Mouse (Mus musculus) MEL (cell line): ENCODE data around the gene Kif28. TPM values are rescaled to one million over a fixed set of nuclear protein-coding genes. Genes with fewer than 3 reads are reported as not detected.

Source experiments
- DNase-seq: peaks from one replicate; pipeline ENCODE4 v3.0.0; 2011; ENCODE audit warnings: low read depth, low spot score
- H3K27ac ChIP-seq: 2 replicates; pipeline ENCODE4 v1.5.1; 2012; ENCODE audit warnings: low read depth, mild to moderate bottlenecking, control low read depth, low read length, moderate library complexity; ENCODE audit not compliant: control insufficient read depth
- H3K27me3 ChIP-seq, 2 experiments: fragments of 150-350 bp in 1 of 2; sonication (generic) in 1 of 2; 2 replicates each; pipeline ENCODE4 v1.6.1; 2012; ENCODE audit warnings: low read length in 2 of 2, mild to moderate bottlenecking in 2 of 2, improper control_type of control experiment in 1 of 2, moderate library complexity in 1 of 2; ENCODE audit not compliant: insufficient read depth in 2 of 2, control insufficient read depth in 1 of 2
- H3K36me3 ChIP-seq, 2 experiments: 2 replicates each; pipeline ENCODE4 v1.6.1; 2012 to 2014; ENCODE audit warnings: low read length in 2 of 2, improper control_type of control experiment in 1 of 2, inconsistent platforms in 1 of 2, mild to moderate bottlenecking in 1 of 2; ENCODE audit not compliant: insufficient read depth in 2 of 2, control insufficient read depth in 1 of 2
- H3K4me1 ChIP-seq, 2 experiments: fragments of 150-350 bp in 1 of 2; sonication (generic) in 1 of 2; 2 replicates each; pipeline ENCODE4 v1.6.1; 2012; ENCODE audit warnings: low read length in 2 of 2, improper control_type of control experiment in 1 of 2, mild to moderate bottlenecking in 1 of 2; ENCODE audit not compliant: insufficient read depth in 2 of 2, control insufficient read depth in 1 of 2
- H3K4me3 ChIP-seq, 2 experiments: fragments of 150-350 bp in 1 of 2; sonication (generic) in 1 of 2; 2 replicates each; pipeline ENCODE4 v1.5.1; 2012; ENCODE audit warnings: low read depth in 2 of 2, low read length in 2 of 2, mild to moderate bottlenecking in 2 of 2, moderate library complexity in 2 of 2, control low read depth in 1 of 2, improper control_type of control experiment in 1 of 2; ENCODE audit not compliant: control insufficient read depth in 1 of 2, insufficient read depth in 1 of 2
- H3K79me2 ChIP-seq: 2 replicates; pipeline ENCODE4 v1.6.1; 2012; ENCODE audit warnings: mild to moderate bottlenecking, low read length, moderate library complexity; ENCODE audit not compliant: control insufficient read depth, poor library complexity, insufficient read depth
- H3K9ac ChIP-seq: 2 replicates; pipeline ENCODE4 v1.6.1; 2012; ENCODE audit warnings: low read depth, mild to moderate bottlenecking, control low read depth, low read length, moderate library complexity; ENCODE audit not compliant: control insufficient read depth, poor library complexity, severe bottlenecking
- H3K9me3 ChIP-seq: fragments of 150-350 bp; sonication (generic); replicated peaks from 2 replicates; pipeline ENCODE4 v1.6.1; 2012; ENCODE audit warnings: mild to moderate bottlenecking, low read length, improper control_type of control experiment, moderate library complexity; ENCODE audit not compliant: insufficient read depth
- CHD2 ChIP-seq: IDR thresholded peaks from 2 replicates; pipeline ENCODE4 v1.6.1; 2011; ENCODE audit warnings: low read length, improper control_type of control experiment
- CTCF ChIP-seq, 3 experiments: IDR thresholded peaks in 2 of 3; conservative IDR thresholded peaks in 1 of 3; 2 replicates each; pipeline ENCODE4 v1.5.1; 2011 to 2012; ENCODE audit warnings: low read length in 3 of 3, low read depth in 2 of 3, mild to moderate bottlenecking in 2 of 3, improper control_type of control experiment in 1 of 3, inconsistent platforms in 1 of 3, mixed read lengths in 1 of 3, moderate library complexity in 1 of 3; ENCODE audit not compliant: control insufficient read depth in 1 of 3, insufficient read depth in 1 of 3, poor library complexity in 1 of 3, severe bottlenecking in 1 of 3
- E2F4 ChIP-seq: IDR thresholded peaks from 2 replicates; pipeline ENCODE4 v1.6.1; 2011; ENCODE audit warnings: low read depth, low read length, improper control_type of control experiment, borderline replicate concordance
- ELF1 ChIP-seq: IDR thresholded peaks from 2 replicates; pipeline ENCODE4 v1.6.1; 2014; ENCODE audit warnings: low read depth, mild to moderate bottlenecking, inconsistent platforms, low read length, improper control_type of control experiment, moderate library complexity
- EP300 ChIP-seq, 2 experiments: IDR thresholded peaks; 2 replicates each; pipeline ENCODE4 v1.6.1; 2011; ENCODE audit warnings: improper control_type of control experiment in 2 of 2, low read length in 2 of 2, low read depth in 1 of 2, mild to moderate bottlenecking in 1 of 2
- ETS1 ChIP-seq: IDR thresholded peaks from 2 replicates; pipeline ENCODE4 v1.6.1; 2012; ENCODE audit warnings: low read depth, mild to moderate bottlenecking, inconsistent platforms, low read length, improper control_type of control experiment, moderate library complexity
- GATA1 ChIP-seq: IDR thresholded peaks from 2 replicates; pipeline ENCODE4 v1.6.1; 2011; ENCODE audit warnings: low read depth, low read length, improper control_type of control experiment
- HCFC1 ChIP-seq: IDR thresholded peaks from 2 replicates; pipeline ENCODE4 v1.6.1; 2012; ENCODE audit warnings: low read depth, mild to moderate bottlenecking, inconsistent platforms, low read length, improper control_type of control experiment, moderate library complexity
- KAT2A ChIP-seq: conservative IDR thresholded peaks from 2 replicates; pipeline ENCODE4 v1.6.1; 2012; ENCODE audit warnings: low read depth, low read length, improper control_type of control experiment, inconsistent platforms
- MAX ChIP-seq: IDR thresholded peaks from 2 replicates; pipeline ENCODE4 v1.6.1; 2011; ENCODE audit warnings: low read length, improper control_type of control experiment
- MAZ ChIP-seq: IDR thresholded peaks from 2 replicates; pipeline ENCODE4 v1.6.1; 2012; ENCODE audit warnings: low read depth, mild to moderate bottlenecking, inconsistent platforms, low read length, improper control_type of control experiment
- MEF2A ChIP-seq: IDR thresholded peaks from 2 replicates; pipeline ENCODE4 v1.6.1; 2014; ENCODE audit warnings: low read depth, mild to moderate bottlenecking, inconsistent platforms, low read length, improper control_type of control experiment; ENCODE audit not compliant: poor library complexity, insufficient replicate concordance, severe bottlenecking; ENCODE audit errors: extremely low read depth
- MYB ChIP-seq: IDR thresholded peaks from 2 replicates; pipeline ENCODE4 v1.6.1; 2011; ENCODE audit warnings: mild to moderate bottlenecking, low read depth, low read length, improper control_type of control experiment
- MYC ChIP-seq: IDR thresholded peaks from 2 replicates; pipeline ENCODE4 v1.6.1; 2011; ENCODE audit warnings: low read depth, mild to moderate bottlenecking, low read length, improper control_type of control experiment, moderate library complexity
- NRF1 ChIP-seq: IDR thresholded peaks from 2 replicates; pipeline ENCODE4 v1.6.1; 2014; ENCODE audit warnings: low read depth, mild to moderate bottlenecking, inconsistent platforms, low read length, improper control_type of control experiment, moderate library complexity; ENCODE audit not compliant: poor library complexity, insufficient read depth, severe bottlenecking
- POLR2A ChIP-seq, 2 experiments: IDR thresholded peaks; 2 replicates each; pipeline ENCODE4 v1.6.1; 2011 to 2012; ENCODE audit warnings: low read length in 2 of 2, mild to moderate bottlenecking in 2 of 2, control low read depth in 1 of 2, improper control_type of control experiment in 1 of 2, low read depth in 1 of 2, moderate library complexity in 1 of 2; ENCODE audit not compliant: control insufficient read depth in 1 of 2, insufficient read depth in 1 of 2, poor library complexity in 1 of 2
- POLR2AphosphoS2 ChIP-seq: IDR thresholded peaks from 2 replicates; pipeline ENCODE4 v1.6.1; 2011; ENCODE audit warnings: low read length, improper control_type of control experiment
- RAD21 ChIP-seq: IDR thresholded peaks from 2 replicates; pipeline ENCODE4 v1.6.1; 2011; ENCODE audit warnings: mild to moderate bottlenecking, low read depth, low read length, improper control_type of control experiment
- RCOR1 ChIP-seq: IDR thresholded peaks from 2 replicates; pipeline ENCODE4 v1.6.1; 2012; ENCODE audit warnings: low read depth, mild to moderate bottlenecking, inconsistent platforms, low read length, improper control_type of control experiment
- SIN3A ChIP-seq: IDR thresholded peaks from 2 replicates; pipeline ENCODE4 v1.6.1; 2012; ENCODE audit warnings: low read length, improper control_type of control experiment, inconsistent platforms
- SMC3 ChIP-seq: IDR thresholded peaks from 2 replicates; pipeline ENCODE4 v1.6.1; 2011; ENCODE audit warnings: low read depth, low read length, improper control_type of control experiment
- TAL1 ChIP-seq: IDR thresholded peaks from 2 replicates; pipeline ENCODE4 v1.6.1; 2012; ENCODE audit warnings: mild to moderate bottlenecking, inconsistent platforms, low read length, moderate library complexity, mixed read lengths
- TBP ChIP-seq: IDR thresholded peaks from 2 replicates; pipeline ENCODE4 v1.8.0; 2011; ENCODE audit warnings: low read depth, low read length, improper control_type of control experiment
- TCF12 ChIP-seq: IDR thresholded peaks from 2 replicates; pipeline ENCODE4 v1.6.1; 2014; ENCODE audit warnings: low read depth, mild to moderate bottlenecking, inconsistent platforms, low read length, improper control_type of control experiment, moderate library complexity
- ZC3H11A ChIP-seq: IDR thresholded peaks from 2 replicates; pipeline ENCODE4 v1.6.1; 2012; ENCODE audit warnings: low read depth, mild to moderate bottlenecking, inconsistent platforms, low read length, improper control_type of control experiment
- ZKSCAN1 ChIP-seq: IDR thresholded peaks from 2 replicates; pipeline ENCODE4 v1.6.1; 2012; ENCODE audit warnings: low read depth, mild to moderate bottlenecking, inconsistent platforms, low read length, improper control_type of control experiment, moderate library complexity
- ZMIZ1 ChIP-seq: IDR thresholded peaks from 2 replicates; pipeline ENCODE4 v1.6.1; 2012; ENCODE audit warnings: low read depth, mild to moderate bottlenecking, inconsistent platforms, low read length, improper control_type of control experiment, moderate library complexity
- ZNF384 ChIP-seq: IDR thresholded peaks from 2 replicates; pipeline ENCODE4 v1.6.1; 2012; ENCODE audit warnings: low read depth, mild to moderate bottlenecking, inconsistent platforms, low read length, improper control_type of control experiment
- polyA plus RNA-seq, 2 experiments: library from polyadenylated mRNA; stranded (reverse) in 1 of 2; unstranded in 1 of 2; fragments of >175 nt in 1 of 2; fragments of >200 nt in 1 of 2; gene quantifications; 2 replicates each; pipeline versions ENCODE4 v1.2.1 to v1.2.4; 2012; ENCODE audit warnings: low replicate concordance in 2 of 2, low read depth in 1 of 2; ENCODE audit not compliant: insufficient read length in 2 of 2, insufficient read depth in 1 of 2, missing spikeins in 1 of 2
- total RNA-seq: library from RNA; depleted of rRNA; stranded (reverse); fragments of 300-350 nt; gene quantifications from 2 replicates; pipeline ENCODE4 v1.2.3, GENCODE M21; 2012

Gene Kif28
- total and polyA plus RNA-seq, 3 experiments = 0.13 to 0.27 TPM; not detected in 1

- TF ChIP-seq KAT2A = no peak
- TF ChIP-seq ELF1 = 0 out of 2 replicates have a peak, but pooled peaks have one; percentile 38
- no peak for TF ChIP-seq HCFC1
- TF ChIP-seq E2F4 = no peak
- TF ChIP-seq TAL1 = no peak
- TF ChIP-seq ZNF384 = 0 out of 2 replicates have a peak, but pooled peaks have one; percentile 17
- TF ChIP-seq RCOR1 = peak; percentile 97
- TF ChIP-seq MAX = no peak
- TF ChIP-seq MYB = no peak
These were observed 15.5 kb upstream of the Kif28 start (continued) for GRCm38 (mm10) chr1:179760553-179760952.

DNA sequence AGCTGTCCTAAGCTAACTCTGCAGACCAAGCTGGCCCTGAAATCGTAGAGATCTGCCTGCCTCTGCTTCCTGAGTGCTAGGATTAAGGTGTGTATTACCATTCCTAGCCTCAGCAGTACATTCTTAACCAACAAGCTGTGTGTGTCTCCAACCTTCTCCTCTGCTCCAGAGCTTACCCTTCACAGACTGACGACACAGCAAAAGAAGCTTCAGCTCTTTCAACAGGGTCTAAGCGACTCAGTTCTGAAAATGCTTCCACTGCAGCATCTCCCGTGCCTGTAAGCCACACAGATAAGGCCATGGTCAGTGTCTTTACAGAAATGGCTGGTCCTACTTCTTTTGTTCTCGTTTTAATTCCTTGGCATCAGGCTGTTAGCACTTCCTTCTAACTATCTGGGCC is 15.0 kb upstream of the Kif28 start:
- no peaks in the 10 kb centered on the region for H3K27me3 ChIP-seq
- no peaks in the 10 kb centered on the region for H3K79me2 ChIP-seq
- H3K4me1 ChIP-seq = peaks cover 4 to 5% of the 10 kb centered on the region in 2 experiments
- no peak for TF ChIP-seq NRF1
- no peak for TF ChIP-seq SIN3A
- no peak for TF ChIP-seq POLR2AphosphoS2
- no peak for TF ChIP-seq RAD21
- TF ChIP-seq ZC3H11A = no peak
- no peak for TF ChIP-seq TAL1
- no peak for TF ChIP-seq POLR2A (IDR thresholded peaks at IDR 0.05; ENCODE audit: control insufficient read depth in 1 of 2, insufficient read depth in 1 of 2, low read depth in 1 of 2, low read length in 2 of 2, poor library complexity in 1 of 2)
- DNase-seq = no peak
- H3K27ac ChIP-seq = no peak overlapping the region; the same call in 1 of the 2 replicates
- H3K9me3 ChIP-seq = no peaks in the 10 kb centered on the region
- H3K4me3 ChIP-seq = no peak overlapping the region
- H3K36me3 ChIP-seq = peaks cover 20 to 58% of the 10 kb centered on the region in 2 experiments
- H3K9ac ChIP-seq = no peak overlapping the region

DNA sequence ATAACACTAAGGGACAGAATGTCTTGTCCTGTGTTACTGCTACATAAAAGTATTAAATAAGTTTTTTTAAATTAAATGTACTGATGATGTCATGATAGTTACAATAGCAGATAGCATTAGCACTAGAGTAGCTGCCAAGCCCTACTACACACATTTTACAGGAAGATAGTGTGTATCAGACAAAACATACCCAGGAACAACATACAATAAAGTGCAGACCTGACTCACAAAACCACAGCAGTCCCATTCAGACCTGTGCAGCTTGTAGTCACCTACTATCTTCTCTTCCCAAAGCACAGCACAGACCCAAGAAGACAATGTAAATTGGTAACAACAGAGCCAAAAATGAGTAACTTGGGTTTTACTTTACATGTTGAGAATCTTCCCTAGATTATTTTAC is 11.4 kb upstream of the Kif28 start:
- TF ChIP-seq CHD2 (no peak), TCF12 (peak; percentile 41; the same call in 1 of the 2 replicates), MEF2A (no peak), SMC3 (no peak), MYB (no peak), EP300 (IDR thresholded peaks at IDR 0.05; ENCODE audit: low read depth in 1 of 2, low read length in 2 of 2) (0 out of 4 replicates have a peak, but pooled peaks of 1 of the 2 experiments have one; percentile 6), NRF1 (no peak), ETS1 (no peak), MAZ (no peak), CTCF (IDR thresholded peaks at IDR 0.05 in 2 of 3, conservative IDR thresholded peaks at IDR 0.05 in 1 of 3; ENCODE audit: control insufficient read depth in 1 of 3, insufficient read depth in 1 of 3, low read depth in 2 of 3, low read length in 3 of 3, poor library complexity in 1 of 3, severe bottlenecking in 1 of 3) (no peak), MYC (no peak), GATA1 (no peak), TBP (no peak), ZKSCAN1 (no peak), POLR2AphosphoS2 (no peak), ZMIZ1 (no peak), ELF1 (no peak)
- peak; percentile 18 for DNase-seq
- no peaks in the 10 kb centered on the region for H3K79me2 ChIP-seq
- no peaks in the 10 kb centered on the region for H3K9me3 ChIP-seq
- no peaks in the 10 kb centered on the region for H3K27me3 ChIP-seq
- H3K4me1 ChIP-seq = peaks cover 4 to 5% of the 10 kb centered on the region in 2 experiments
- no peak overlapping the region for H3K9ac ChIP-seq
- H3K36me3 ChIP-seq = peaks cover 17 to 64% of the 10 kb centered on the region in 2 experiments
- H3K27ac ChIP-seq = no peak overlapping the region
- no peak overlapping the region for H3K4me3 ChIP-seq
